Mouse (Mus musculus): ENCODE data around the gene Cfap70.

Cfap70 gene

DNA sequence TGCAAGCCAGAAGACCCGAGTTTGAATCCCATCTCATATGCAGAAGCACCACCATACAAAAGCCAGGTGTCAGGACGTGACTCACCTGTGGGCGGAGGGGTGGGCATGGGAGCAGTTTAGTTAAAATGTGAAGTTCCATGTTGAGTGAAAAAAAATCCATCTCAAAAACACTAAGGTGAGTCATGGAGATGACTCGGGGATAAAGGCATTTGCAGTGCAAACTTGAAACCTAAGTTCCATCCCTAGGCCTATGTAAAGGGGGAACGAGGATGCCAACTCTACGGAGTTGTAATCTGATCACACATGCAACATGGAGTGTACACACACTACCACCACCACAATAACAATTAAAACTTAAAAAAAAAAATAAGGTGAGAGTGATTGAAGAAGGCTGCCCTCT, 29.0 kb downstream of the Cfap70 start:
- no peak for DNase-seq (ENCODE audit: low spot score)

DNA sequence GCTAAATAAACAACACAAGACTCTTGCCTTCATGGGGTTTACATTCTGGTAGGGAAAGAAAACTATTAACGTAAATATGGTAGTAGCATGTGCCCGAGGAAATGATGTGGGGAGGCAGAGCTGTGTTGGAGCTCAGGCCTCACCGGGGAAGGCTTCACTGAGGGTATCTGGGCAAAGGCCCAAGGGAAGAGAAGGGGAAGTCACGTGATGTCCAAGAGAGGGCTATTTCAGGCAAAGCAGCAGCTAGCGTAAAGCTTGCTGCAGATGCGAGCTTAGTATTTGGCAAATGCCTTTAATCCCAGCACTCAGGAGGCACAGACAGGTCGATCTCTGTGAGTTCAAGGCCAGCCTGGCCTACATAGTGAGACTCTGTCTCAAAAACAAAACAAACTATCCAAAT, 29.8 kb downstream of the Cfap70 start:
- no peak for DNase-seq (ENCODE audit: low spot score)

DNA sequence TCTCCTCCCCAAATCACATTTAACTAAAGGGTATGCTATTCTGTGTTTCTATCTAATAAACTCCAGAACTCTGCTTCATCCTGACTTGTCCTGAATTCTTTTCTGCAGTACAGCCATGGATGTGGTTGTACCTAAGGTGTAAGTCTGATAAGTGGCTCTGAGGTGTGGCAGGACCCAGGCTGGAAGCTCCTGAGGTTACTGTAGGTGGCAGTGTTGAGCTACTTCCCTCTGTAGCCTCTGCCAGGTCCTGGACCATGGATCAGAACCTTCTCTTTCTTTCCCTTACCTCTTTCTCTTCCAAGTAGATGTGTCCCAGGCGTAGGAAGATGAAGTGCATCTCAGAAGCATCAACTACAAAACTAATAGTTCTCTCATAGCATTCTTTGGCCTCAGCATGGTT, 52.0 kb downstream of the Cfap70 start:
- no peak for DNase-seq (ENCODE audit: low spot score)

DNA sequence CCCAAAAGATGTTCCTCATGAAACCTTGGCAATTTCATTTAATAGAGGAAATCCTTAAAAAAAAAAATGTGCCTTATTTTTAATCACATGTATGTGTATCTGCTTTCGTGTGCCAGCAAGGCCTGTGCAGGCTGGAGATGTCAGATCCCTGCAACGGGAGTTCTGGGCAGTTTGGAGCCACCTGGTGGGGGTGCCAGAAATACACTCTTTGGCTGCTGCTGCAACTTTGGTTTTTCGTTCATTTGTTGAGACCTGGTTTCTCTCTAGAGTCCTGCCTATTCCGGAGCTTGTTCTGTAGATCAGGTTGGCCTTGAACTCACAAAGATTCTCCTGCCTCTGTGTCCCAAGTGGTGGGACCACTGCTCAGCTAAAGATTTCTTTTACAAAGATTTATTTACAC, 53.2 kb downstream of the Cfap70 start:
- DNase-seq (ENCODE audit: low spot score): no peak

DNA sequence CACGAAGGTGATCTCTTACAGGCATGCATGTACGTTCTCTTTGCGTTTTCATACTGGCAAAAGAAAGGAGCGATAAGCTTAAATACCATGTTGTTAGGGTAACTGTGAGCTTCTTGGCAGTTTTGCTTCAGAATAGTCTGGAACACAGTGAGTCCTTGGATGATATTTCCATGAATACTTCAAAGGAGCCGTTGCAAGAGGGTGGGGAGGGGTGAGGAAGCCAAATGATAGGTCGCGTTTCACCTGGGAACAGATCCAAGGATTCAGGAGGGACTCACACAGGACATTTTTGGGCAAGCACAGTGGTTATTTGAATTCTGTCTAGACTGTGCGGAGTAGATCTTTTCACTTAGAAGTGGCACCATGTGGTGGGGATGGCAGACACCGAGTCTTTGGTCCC, 54.8 kb downstream of the Cfap70 start:
- DNase-seq (ENCODE audit: low spot score): no peak

DNA sequence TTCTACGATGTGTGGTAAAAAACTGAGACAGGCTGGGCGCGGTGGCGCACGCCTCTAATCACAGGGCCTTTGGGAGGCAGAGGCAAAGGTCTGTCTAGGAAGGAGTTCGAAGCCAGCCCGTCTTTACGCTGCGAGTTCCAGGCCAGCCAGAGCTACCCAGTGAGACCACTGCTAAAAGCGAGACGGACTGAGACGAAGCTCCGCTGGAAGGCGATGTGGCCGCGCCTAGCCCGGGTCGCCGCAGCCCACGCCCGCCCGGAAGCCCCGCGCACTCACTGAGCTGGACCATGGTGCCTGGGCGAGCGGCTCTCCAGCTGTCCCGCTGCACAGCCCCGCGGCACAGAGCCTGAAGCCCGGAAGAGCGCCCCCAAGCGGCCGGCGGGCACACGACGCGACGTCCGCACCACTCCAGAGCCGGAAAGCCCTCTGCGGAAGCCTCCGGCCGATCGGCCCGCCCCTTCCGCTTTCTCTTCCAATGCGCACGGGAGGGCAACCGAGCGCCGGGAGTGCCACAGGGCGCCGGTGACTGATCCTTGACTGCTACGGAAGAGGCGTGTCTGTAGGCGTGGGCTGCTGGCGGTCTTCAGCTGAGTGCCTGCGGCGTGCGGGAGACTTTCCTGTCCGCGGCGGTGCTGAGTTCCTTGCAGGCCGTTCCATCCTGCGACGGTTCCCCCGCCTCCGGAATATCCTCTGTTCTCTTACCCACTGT, 58.7 kb downstream of the Cfap70 start, which contains the start of gene Mrps16:
Mrps16 (minus strand) TSS at position 430 of the 709 bp plus-strand sequence.
- DNase-seq (ENCODE audit: low spot score): peak; percentile 82

DNA sequence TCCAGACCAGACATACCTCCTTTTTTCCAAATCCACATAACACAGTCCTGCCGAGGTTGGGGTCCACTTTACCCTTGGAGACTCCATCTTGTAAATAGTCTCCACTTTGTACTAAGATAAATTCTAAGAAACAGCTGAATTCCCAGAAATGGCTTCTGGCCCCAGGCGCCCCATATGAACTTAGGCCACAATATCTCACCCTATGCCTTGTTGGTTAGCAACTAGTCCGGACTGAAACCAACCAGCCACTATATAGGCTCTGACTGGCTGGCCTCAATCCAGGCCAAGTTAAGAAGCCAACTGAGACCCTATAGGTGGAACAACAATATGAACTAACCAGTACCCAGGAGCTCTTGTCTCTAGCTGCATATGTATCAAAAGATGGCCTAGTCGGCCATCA, 59.7 kb downstream of the Cfap70 start:
- no peak for DNase-seq (ENCODE audit: low spot score)

DNA sequence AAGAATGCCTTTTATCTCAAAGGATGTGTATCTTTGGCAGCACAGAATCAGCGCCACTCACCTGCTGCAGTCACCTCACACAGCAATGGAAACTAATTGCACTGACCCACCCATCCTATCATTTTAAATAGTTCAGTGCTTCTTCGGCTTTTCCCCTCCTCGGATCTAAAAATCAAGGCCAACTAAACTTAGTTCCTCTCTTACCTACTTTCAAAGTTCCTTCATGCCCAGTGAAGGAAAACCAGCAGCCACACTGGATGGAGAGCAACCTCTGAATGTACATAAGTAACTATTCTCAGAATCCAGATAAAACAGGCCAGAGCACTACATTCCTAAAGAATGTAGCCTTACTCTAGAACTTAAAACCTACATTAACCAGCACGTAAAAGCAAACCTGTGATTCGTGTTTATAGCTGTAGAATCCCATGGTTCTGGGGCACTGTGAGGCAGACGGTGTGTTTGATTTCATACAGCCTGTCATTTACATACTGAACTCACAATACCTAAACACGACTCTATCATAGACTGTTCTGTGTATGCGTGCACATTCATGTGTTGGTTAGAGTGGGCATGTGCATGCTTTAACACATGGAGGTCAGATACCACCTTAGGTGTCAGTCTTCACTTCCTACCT, 62.5 kb downstream of the Cfap70 start:
- DNase-seq (ENCODE audit: low spot score): no peak

DNA sequence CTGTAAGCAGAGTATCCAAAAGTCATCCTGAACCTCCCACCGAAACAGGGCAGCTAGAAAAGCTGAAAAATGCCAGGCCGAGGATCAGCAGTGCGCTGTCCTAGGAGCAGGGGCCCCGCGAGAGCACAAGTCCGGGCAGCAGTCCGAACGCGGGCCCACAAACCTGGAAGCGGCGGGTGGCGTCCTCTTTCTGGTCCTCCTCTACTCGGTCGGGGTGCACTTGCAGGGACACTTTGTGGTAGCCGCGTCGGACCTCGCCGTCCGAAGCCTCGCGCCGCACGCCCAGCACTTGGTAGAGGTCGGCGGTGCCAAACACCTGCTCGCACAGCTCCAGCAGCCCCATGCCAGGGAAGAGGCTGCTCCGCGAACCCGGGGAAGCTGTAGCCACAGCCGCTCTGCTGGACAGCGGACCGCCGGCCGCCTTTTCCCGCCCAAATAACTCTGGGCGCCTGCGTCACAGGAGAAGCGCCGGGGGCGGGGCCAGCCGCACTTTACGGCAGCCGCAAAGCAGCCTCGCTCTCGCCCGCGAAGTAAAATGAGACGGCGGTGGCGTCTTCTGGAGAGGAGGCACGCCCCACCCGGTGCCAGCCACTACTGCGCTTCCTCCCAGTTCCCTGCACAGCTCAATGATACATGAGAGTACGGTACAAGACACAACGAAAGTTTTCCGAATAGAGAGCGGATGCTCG, 63.4 kb downstream of the Cfap70 start, which contains the start of gene Dnajc9:
Dnajc9 (minus strand) TSS at position 470 of the 689 bp plus-strand sequence.
- peak; percentile 93 for DNase-seq (ENCODE audit: low spot score)

DNA sequence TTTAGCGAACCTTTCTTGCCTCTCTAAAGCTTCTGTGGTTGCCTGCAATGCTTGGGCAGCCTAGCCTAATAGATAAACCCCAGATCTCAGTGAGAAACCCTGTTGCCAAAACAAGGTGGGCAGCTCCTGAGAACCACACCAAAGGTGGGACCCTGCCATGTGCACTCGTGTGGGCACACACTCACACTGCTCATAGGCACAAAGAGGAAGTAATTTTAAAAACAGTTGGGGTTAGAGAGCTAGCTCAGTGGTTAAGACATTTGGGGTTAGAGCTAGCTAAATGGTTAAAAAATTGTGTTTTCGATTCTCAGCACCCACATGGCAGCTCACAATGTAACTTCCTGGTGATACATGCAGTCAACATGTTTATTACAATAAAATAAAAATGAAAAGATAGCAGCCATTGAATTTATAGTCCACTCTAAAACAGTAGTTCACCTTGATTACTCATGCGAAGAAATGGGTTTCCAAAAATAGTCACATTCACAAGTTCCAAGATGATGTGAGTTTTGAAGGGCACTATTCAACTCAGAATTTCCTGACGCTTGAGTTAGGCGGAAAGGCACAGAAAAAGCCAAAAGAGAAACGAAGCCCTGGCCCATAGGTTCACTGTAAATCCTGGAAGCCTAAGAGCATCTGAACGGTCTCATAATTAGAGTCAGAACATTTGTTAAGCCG, 72.1 kb downstream of the Cfap70 start:
- DNase-seq (ENCODE audit: low spot score): no peak

DNA sequence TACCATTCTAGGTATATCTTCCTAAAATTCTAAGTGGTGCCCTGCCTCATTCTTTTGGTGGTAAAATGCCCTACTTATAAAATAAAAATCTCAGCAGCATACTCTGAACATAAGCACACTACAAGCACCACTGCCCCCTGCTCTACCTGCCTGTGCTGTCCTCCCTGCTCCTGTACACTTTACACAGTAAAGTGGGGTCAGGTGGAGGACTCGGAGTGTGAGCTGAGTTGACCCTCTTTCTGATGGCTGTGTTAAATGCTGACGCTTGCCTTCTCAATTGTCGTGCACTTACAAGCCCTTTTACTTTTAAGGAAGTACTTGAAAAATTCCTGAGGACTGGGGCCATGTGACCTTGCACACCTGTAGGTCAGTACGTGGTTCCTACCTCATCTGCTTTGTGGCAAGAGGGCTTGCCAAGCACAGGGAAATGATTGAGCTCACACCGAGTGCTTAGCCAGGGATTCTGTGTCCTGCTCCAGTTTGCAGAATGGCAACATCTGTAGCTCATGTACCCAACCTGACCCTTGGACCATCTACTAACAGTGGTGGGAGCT, 72.9 kb downstream of the Cfap70 start:
- no peak for DNase-seq (ENCODE audit: low spot score)

DNA sequence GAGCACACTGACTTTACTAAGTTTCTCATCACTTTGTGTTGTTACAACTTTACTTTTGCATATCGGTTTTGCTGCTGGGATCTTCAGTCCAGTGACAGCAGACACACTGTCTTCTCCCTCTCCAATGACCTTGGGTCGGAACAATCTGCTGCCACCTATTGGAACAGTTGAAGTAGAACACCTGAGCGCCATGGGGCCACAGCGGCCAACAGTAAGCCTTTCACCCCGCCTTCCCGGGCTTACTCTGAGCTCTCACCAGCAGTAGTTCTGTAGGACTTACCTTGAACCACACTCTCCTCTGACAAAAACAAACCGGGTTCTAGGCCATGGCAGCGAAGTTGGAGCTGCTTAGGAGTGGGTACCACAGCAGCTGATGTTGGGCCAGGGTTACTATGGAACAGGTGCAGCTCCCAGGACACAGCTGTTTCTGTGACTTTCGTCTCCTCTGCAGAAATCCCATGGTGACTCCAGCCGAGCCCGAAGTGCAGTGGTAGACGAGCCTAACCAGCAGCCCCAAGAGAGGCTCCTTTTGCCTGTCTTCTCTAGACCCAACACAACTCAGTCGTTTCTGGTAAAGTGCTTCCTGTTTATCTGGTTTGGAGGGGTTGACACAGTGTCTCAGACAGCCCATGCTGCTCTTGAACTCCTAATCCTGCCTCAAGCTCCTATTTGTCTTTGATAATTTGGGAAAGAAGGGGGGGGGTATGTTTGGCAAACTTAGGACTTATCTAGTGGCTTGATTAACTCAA, 73.5 kb downstream of the Cfap70 start:
- DNase-seq (ENCODE audit: low spot score): peak; percentile 26

DNA sequence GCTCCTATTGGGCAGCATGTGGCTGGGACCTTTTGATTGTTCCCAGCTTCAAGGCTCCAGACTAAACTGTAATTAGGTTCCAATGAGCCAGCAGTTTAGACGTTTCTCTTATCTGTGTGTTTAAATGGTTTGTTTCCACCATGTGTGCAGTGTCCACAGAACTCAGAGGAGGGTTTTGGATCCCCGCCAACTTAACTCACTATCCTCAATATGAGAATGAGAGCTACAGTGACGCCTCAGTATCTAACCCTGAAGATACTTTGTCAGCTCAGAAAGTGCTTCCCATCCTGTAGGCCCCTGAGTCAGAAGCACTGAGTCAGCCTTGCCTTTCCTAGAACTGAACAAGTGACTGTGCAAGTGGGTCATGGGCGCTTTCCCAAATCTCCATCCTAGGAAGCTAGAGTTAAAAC, 74.9 kb downstream of the Cfap70 start:
- DNase-seq (ENCODE audit: low spot score): no peak

DNA sequence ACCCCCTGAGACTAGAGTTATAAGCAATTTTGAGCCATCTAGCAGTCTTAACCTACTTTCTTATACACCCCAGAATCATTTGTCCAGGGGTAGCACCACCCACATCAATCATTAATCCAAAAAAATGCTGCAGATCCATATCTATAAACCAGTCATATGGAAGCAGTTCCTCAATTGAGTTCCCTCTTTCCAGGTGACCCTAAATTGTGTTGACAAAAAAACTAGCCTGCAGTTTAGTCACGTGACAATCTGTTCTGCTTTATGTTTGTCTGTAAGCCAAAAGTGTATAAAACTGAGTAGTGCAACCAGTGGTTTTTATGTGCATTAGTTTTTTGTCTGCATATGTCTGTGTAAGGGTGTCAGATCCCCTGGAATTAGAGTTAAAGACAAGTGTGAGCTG, 80.2 kb downstream of the Cfap70 start:
- DNase-seq (ENCODE audit: low spot score): no peak

DNA sequence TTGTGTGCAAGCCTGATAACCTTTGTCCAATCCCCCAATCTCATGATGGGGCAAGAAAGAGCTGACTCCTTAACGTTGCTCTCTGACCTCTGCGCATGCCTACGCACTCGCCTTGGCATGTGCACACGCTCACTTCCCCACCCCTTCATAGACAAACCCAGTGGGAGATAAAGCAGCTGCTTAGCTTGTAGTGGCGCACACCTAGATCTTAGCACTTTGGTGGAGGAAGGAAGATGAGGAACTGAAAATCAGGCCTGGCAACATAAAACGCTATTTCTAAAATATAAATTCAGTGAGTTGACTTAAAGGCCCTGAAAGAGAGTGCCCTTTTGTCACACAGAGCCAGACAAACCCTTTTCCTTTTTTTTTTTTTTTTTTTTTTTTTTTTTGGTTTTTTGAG, 81.2 kb downstream of the Cfap70 start:
- DNase-seq (ENCODE audit: low spot score): no peak

DNA sequence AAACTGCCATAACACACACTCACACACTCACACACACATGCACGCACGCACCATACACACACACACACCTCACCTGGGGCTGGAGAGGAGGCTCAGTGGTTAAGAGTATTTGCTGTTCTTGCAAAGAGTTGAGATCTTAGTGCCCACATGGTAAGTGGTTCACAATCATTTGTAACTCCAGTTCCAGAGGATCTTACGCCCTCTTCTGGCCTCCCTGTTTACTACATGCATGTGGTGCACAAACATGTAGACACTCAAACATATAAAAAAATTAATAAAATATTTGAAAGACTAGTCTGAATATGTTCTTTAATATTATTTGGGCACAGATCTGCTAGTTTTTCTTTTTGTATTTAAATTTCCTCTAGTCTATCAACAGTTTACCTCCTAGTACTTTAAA, 83.8 kb downstream of the Cfap70 start:
- DNase-seq (ENCODE audit: low spot score): no peak

DNA sequence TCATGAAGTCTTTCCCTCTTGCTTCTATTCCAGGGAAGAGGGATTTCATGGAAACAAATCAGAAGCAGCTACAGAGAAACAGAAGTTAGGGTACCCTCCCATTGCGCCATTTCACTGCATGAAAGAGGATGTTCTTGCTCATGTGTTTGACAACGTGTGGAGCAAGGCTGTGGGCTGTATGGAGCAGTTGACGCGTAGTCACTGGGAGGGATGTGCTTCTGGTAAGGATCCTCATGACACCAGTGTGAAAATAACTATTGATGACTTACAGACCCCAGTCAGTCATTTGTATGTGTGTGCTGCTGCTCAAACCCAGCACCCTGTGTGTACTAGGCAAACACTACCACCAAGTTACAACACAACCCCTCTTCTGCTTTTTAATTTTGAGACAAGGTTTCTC, 88.8 kb downstream of the Cfap70 start:
- no peak for DNase-seq (ENCODE audit: low spot score)

DNA sequence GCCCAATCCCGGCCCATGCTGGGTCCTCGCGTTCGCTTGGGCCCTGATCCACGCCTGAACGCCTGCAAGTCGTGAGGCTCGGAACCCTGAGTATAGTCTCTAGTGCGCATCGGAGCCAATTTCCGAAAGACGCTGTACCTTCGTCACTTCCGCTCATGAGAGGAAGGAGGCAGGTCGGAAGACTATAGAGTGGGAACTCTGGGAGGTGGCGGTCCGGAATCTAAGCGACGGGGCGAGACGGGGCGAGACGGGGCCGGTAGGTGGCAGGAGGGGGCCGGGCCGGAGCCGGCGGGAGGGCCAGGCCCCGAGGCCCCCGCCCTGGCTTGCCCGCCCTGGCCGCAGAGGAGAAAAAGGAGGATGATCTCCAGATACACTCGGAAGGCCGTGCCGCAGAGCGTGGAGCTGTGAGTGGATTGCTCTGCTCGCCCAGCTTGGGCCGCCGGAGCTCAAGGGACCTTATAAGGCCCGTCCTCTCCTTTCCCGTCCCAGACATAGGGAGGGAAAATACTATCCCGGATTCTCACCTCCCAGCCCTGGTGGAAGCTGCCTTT, 104.0 kb downstream of the Cfap70 start, which contains the start of the genes Ecd and Fam149b:
Ecd (minus strand) TSS at position 131 of the 551 bp plus-strand sequence.
Fam149b (plus strand) TSS at position 172 of the 551 bp plus-strand sequence.
- DNase-seq (ENCODE audit: low spot score): peak; percentile 92

DNA sequence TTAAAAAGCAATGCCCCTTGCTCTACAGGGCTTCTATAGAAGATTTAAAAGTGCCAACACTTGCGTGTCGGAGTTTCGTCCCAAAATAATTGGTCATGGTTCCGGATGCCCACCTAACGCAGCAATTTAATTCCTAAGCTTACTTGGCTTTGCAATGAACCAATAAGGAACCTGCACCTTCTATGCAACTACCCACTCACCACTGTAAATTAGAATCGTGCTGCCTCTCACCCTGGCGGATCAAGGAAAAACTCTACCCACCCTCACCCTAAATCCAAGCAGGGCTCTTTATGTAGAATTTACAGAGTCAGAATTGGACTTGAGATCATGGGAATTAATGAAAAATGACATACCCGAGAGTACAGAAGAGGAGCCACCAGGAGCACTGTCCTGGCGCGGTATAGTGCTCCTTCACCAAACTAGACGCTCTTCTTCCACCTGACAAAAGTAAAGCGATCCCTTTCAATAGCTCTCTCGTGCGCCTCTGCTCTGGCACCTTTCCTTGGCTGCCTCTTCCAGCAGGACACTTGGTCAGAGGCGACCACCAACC, 104.5 kb downstream of the Cfap70 start:
- DNase-seq (ENCODE audit: low spot score): no peak

DNA sequence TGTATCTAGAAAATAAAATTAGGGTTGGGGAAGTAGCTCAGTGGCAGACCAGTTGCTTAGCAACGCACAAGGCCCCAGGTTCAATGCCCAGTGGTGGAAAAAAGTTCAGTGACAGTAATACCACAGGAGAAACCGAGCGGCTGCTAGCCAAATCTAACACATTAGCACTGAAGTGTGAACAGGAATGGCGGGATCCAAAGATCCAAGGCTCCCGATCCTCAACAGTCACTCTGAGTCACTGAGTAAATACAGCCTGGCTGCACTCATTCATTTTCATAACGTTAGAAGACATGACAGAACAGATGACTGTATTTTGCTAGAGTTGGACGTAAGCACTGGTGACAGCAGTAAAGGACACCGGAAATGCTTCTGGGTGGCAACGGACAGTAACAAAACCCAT, 106.1 kb downstream of the Cfap70 start:
- no peak for DNase-seq (ENCODE audit: low spot score)
